Comparison of ENCODE assay signal across 10 mouse cellular contexts in genomic region chr15:82347303-82347676, GRCm38 (mm10). TPM values are rescaled to one million over a fixed set of nuclear protein-coding genes. Genes with fewer than 3 reads are reported as not detected.
DNase-seq lines count a peak whose midpoint lies in the region; ATAC-seq lines count a peak whose summit lies in the region.
"Had no signal": no experiment of that assay in that cellular context is flagged by ENCODE, and none has a peak within 500 bp of the region (broad histone marks: within the 10 kb centered on the region; RNA-seq: fewer than 3 reads in every experiment).

No protein-coding gene starts in this region.

- 77% methylated on average over 4 of the region's 4 CpGs for WGBS in kidney, embryonic 14.5 days
- 87% methylated on average over 4 of the region's 4 CpGs for WGBS in hindbrain, embryonic 15.5 days
- 86% methylated on average over 4 of the region's 4 CpGs for WGBS in midbrain, embryonic 16.5 days

- peak overlapping the region; percentile 76; the same call in 1 of the 2 replicates for H3K9ac ChIP-seq in kidney, embryonic 14.5 days (ENCODE audit: low read depth, low read length)
- peak overlapping the region; percentile 83; the same call in 1 of the 2 replicates for H3K9ac ChIP-seq in hindbrain, embryonic 15.5 days
- H3K9ac ChIP-seq in midbrain, embryonic 16.5 days (ENCODE audit: low read depth, low read length): peak overlapping the region; percentile 27; the same call in 1 of the 2 replicates

- no peaks in the 10 kb centered on the region for H3K27me3 ChIP-seq in kidney, embryonic 14.5 days (ENCODE audit: control insufficient read depth, insufficient read depth, low read length)
- no peaks in the 10 kb centered on the region for H3K27me3 ChIP-seq in hindbrain, embryonic 15.5 days
- no peaks in the 10 kb centered on the region; the same call in 1 of the 2 replicates for H3K27me3 ChIP-seq in midbrain, embryonic 16.5 days (ENCODE audit: control insufficient read depth, insufficient read depth, low read depth, low read length)
- H3K27me3 ChIP-seq: Patski had no signal

- H3K27ac ChIP-seq in kidney, embryonic 14.5 days (ENCODE audit: low read depth, low read length): no peak overlapping the region; the same call in 1 of the 2 replicates
- peak overlapping the region; percentile 6; the same call in 1 of the 2 replicates for H3K27ac ChIP-seq in brown adipose tissue, adult 24 weeks (replicated peaks; ENCODE audit: low read depth, low read length)
- H3K27ac ChIP-seq in hindbrain, embryonic 15.5 days (replicated peaks): no peak overlapping the region
- H3K27ac ChIP-seq in midbrain, embryonic 16.5 days (ENCODE audit: low read length): no peak overlapping the region; the same call in 1 of the 2 replicates

- ATAC-seq in kidney, embryonic 14.5 days (ENCODE audit: low FRiP score, low TSS enrichment): no peak
- no peak for ATAC-seq in hindbrain, embryonic 15.5 days (ENCODE audit: low FRiP score, low read depth)
- no peak for ATAC-seq in midbrain, embryonic 16.5 days
- ATAC-seq in erythroid progenitor cell, adult 5-6 weeks (replicated peaks; ENCODE audit: low FRiP score, poor library complexity, severe bottlenecking): no peak
- ATAC-seq: Patski had no signal

- H3K4me1 ChIP-seq in kidney, embryonic 14.5 days (ENCODE audit: control insufficient read depth, insufficient read depth, low read length): peaks cover 11% of the 10 kb centered on the region
- peaks cover 8% of the 10 kb centered on the region for H3K4me1 ChIP-seq in brown adipose tissue, adult 24 weeks (ENCODE audit: control insufficient read depth, insufficient read depth, insufficient read length, low read length)
- peaks cover 24% of the 10 kb centered on the region for H3K4me1 ChIP-seq in hindbrain, embryonic 15.5 days (replicated peaks)
- peaks cover 15% of the 10 kb centered on the region for H3K4me1 ChIP-seq in midbrain, embryonic 16.5 days (ENCODE audit: control insufficient read depth, insufficient read depth, low read length)

- intact Hi-C loops in left cerebral cortex, postnatal 10 days (cut with DNase I): no loop called here

- peaks cover 31% of the 10 kb centered on the region for H3K36me3 ChIP-seq in kidney, embryonic 14.5 days (ENCODE audit: control insufficient read depth, insufficient read depth, low read length)
- H3K36me3 ChIP-seq in hindbrain, embryonic 15.5 days: peaks cover 28% of the 10 kb centered on the region
- H3K36me3 ChIP-seq in midbrain, embryonic 16.5 days (ENCODE audit: control insufficient read depth, insufficient read depth, low read length): peaks cover 10% of the 10 kb centered on the region

- H3K4me3 ChIP-seq in kidney, embryonic 14.5 days (ENCODE audit: low read length): peak overlapping the region; percentile 72; the same call in 1 of the 2 replicates
- peak overlapping the region; percentile 70 for H3K4me3 ChIP-seq in brown adipose tissue, adult 24 weeks (ENCODE audit: insufficient read depth, low read depth, low read length)
- H3K4me3 ChIP-seq in hindbrain, embryonic 15.5 days: peak overlapping the region; percentile 85
- peak overlapping the region; percentile 53; the same call in 1 of the 2 replicates for H3K4me3 ChIP-seq in midbrain, embryonic 16.5 days (ENCODE audit: low read depth, low read length)

- peak overlapping the region; percentile 71 for H3K4me2 ChIP-seq in kidney, embryonic 14.5 days (replicated peaks; ENCODE audit: low read depth, low read length)
- peak overlapping the region; percentile 65 for H3K4me2 ChIP-seq in hindbrain, embryonic 15.5 days
- H3K4me2 ChIP-seq in midbrain, embryonic 16.5 days (ENCODE audit: low read length): peak overlapping the region; percentile 75

- no peaks in the 10 kb centered on the region for H3K9me3 ChIP-seq in kidney, embryonic 14.5 days (ENCODE audit: control insufficient read depth, low read length)
- no peaks in the 10 kb centered on the region for H3K9me3 ChIP-seq in hindbrain, embryonic 15.5 days
- no peaks in the 10 kb centered on the region for H3K9me3 ChIP-seq in midbrain, embryonic 16.5 days (replicated peaks; ENCODE audit: control insufficient read depth, low read length, poor library complexity, severe bottlenecking)

- no peak for DNase-seq in kidney, postnatal 25 days
- no peak for DNase-seq in right cerebral cortex, adult 2 months (ENCODE audit: low spot score in 2 of 2)
- no peak for DNase-seq in left cerebral cortex, postnatal 10 days (ENCODE audit: extremely low spot score in 1 of 2, low spot score in 2 of 2)
- DNase-seq: thymus, postnatal 25 days had no signal

RNA-seq across cellular contexts. Expression of gene Ndufa6, which starts 6.8 kb away (rescaled TPM):
- 396 and 553 TPM in 2 replicates for polyA plus RNA-seq in kidney, embryonic 14.5 days (2014; fragmentation: Nextera tagmentation; extraction: Ambion mirVana)
- 2,100 and 2,481 TPM in 2 replicates for polyA plus RNA-seq in brown adipose tissue, adult 24 weeks (2012; ENCODE audit: insufficient read depth, insufficient read length, missing spikeins)
- 352 and 391 TPM in 2 replicates for polyA plus RNA-seq in hindbrain, embryonic 15.5 days (2015; fragmentation: Nextera tagmentation; extraction: Ambion mirVana)
- polyA plus RNA-seq in midbrain, embryonic 16.5 days (2015; fragmentation: Nextera tagmentation; extraction: Ambion mirVana): 321 and 346 TPM in 2 replicates
- total RNA-seq in erythroid progenitor cell, adult 5-6 weeks (2015; ENCODE audit: low replicate concordance): 91.4 and 203 TPM in 2 replicates
- total RNA-seq in erythroid progenitor cell, adult 5-6 weeks (2017; ENCODE audit: low replicate concordance): 31.5 and 64.6 TPM in 2 replicates
- total RNA-seq in left cerebral cortex, postnatal 10 days (2021): 100 to 1,000 TPM; 167 to 200 TPM

RNA-seq across cellular contexts. Expression of gene Smdt1, which starts 8.5 kb away (rescaled TPM):
- 276 and 306 TPM in 2 replicates for polyA plus RNA-seq in kidney, embryonic 14.5 days (2014; fragmentation: Nextera tagmentation; extraction: Ambion mirVana)
- 420 and 432 TPM in 2 replicates for polyA plus RNA-seq in brown adipose tissue, adult 24 weeks (2012; ENCODE audit: insufficient read depth, insufficient read length, missing spikeins)
- polyA plus RNA-seq in hindbrain, embryonic 15.5 days (2015; fragmentation: Nextera tagmentation; extraction: Ambion mirVana): 367 and 377 TPM in 2 replicates
- 300 and 320 TPM in 2 replicates for polyA plus RNA-seq in midbrain, embryonic 16.5 days (2015; fragmentation: Nextera tagmentation; extraction: Ambion mirVana)
- 137 and 202 TPM in 2 replicates for total RNA-seq in erythroid progenitor cell, adult 5-6 weeks (2015; ENCODE audit: low replicate concordance)
- total RNA-seq in erythroid progenitor cell, adult 5-6 weeks (2017; ENCODE audit: low replicate concordance): 52.8 and 71.0 TPM in 2 replicates
- 100 to 1,000 TPM; 130 to 139 TPM for total RNA-seq in left cerebral cortex, postnatal 10 days (2021)

RNA-seq across cellular contexts. Expression of gene Pheta2, which starts 8.5 kb away (rescaled TPM):
- 4.7 and 8.9 TPM in 2 replicates for polyA plus RNA-seq in kidney, embryonic 14.5 days (2014; fragmentation: Nextera tagmentation; extraction: Ambion mirVana)
- 0.52 and 1.5 TPM in 2 replicates for polyA plus RNA-seq in brown adipose tissue, adult 24 weeks (2012; ENCODE audit: insufficient read depth, insufficient read length, missing spikeins)
- 1.9 and 2.0 TPM in 2 replicates for polyA plus RNA-seq in hindbrain, embryonic 15.5 days (2015; fragmentation: Nextera tagmentation; extraction: Ambion mirVana)
- 1.1 and 1.5 TPM in 2 replicates for polyA plus RNA-seq in midbrain, embryonic 16.5 days (2015; fragmentation: Nextera tagmentation; extraction: Ambion mirVana)
- total RNA-seq in erythroid progenitor cell, adult 5-6 weeks (2015; ENCODE audit: low replicate concordance): 88.4 and 89.0 TPM in 2 replicates
- total RNA-seq in erythroid progenitor cell, adult 5-6 weeks (2017; ENCODE audit: low replicate concordance): 85.0 and 97.9 TPM in 2 replicates
- 1 to 10 TPM in 1 of 2 experiments, under 1 TPM in 1; 0.69 to 2.4 TPM for total RNA-seq in left cerebral cortex, postnatal 10 days (2021)

RNA-seq across cellular contexts. Expression of gene Naga, which starts 8.6 kb away (rescaled TPM):
- 43.6 and 57.3 TPM in 2 replicates for polyA plus RNA-seq in kidney, embryonic 14.5 days (2014; fragmentation: Nextera tagmentation; extraction: Ambion mirVana)
- 13.1 and 13.8 TPM in 2 replicates for polyA plus RNA-seq in brown adipose tissue, adult 24 weeks (2012; ENCODE audit: insufficient read depth, insufficient read length, missing spikeins)
- 27.9 and 29.5 TPM in 2 replicates for polyA plus RNA-seq in hindbrain, embryonic 15.5 days (2015; fragmentation: Nextera tagmentation; extraction: Ambion mirVana)
- 23.8 and 28.0 TPM in 2 replicates for polyA plus RNA-seq in midbrain, embryonic 16.5 days (2015; fragmentation: Nextera tagmentation; extraction: Ambion mirVana)
- 119 and 154 TPM in 2 replicates for total RNA-seq in erythroid progenitor cell, adult 5-6 weeks (2015; ENCODE audit: low replicate concordance)
- 62.6 and 69.7 TPM in 2 replicates for total RNA-seq in erythroid progenitor cell, adult 5-6 weeks (2017; ENCODE audit: low replicate concordance)
- total RNA-seq in left cerebral cortex, postnatal 10 days (2021): 10 to 100 TPM; 34.5 to 41.0 TPM

RNA-seq across cellular contexts. Expression of gene Cyp2d22, which starts 32.8 kb away (rescaled TPM):
- polyA plus RNA-seq in kidney, embryonic 14.5 days (2014; fragmentation: Nextera tagmentation; extraction: Ambion mirVana): 7.0 and 8.2 TPM in 2 replicates
- 29.8 and 37.1 TPM in 2 replicates for polyA plus RNA-seq in brown adipose tissue, adult 24 weeks (2012; ENCODE audit: insufficient read depth, insufficient read length, missing spikeins)
- polyA plus RNA-seq in hindbrain, embryonic 15.5 days (2015; fragmentation: Nextera tagmentation; extraction: Ambion mirVana): 2.5 and 2.6 TPM in 2 replicates
- 1.2 and 1.5 TPM in 2 replicates for polyA plus RNA-seq in midbrain, embryonic 16.5 days (2015; fragmentation: Nextera tagmentation; extraction: Ambion mirVana)
- total RNA-seq in erythroid progenitor cell, adult 5-6 weeks (2015; ENCODE audit: low replicate concordance): not detected in 2 replicates
- not detected in 2 replicates for total RNA-seq in erythroid progenitor cell, adult 5-6 weeks (2017; ENCODE audit: low replicate concordance)
- total RNA-seq in left cerebral cortex, postnatal 10 days (2021): 10 to 100 TPM; 10.7 to 11.5 TPM

Comparison
In these comparisons a context has a peak if more than half of its experiments do, and no peak if none do; other contexts are left out.
1. H3K9ac ChIP-seq: peak in every context shown above with its lines; median percentile 83 in hindbrain, embryonic 15.5 days; 76 in kidney, embryonic 14.5 days; 27 in midbrain, embryonic 16.5 days.